23 mouse cellular contexts compared by ENCODE assay signal in genomic region chr10:25305146-25305545, GRCm38 (mm10).
"Had no signal": no experiment of that assay in that cellular context is flagged by ENCODE, and none has a peak within 500 bp of the region (broad histone marks: within the 10 kb centered on the region; RNA-seq: fewer than 3 reads in every experiment).

No protein-coding gene starts in this region.

- H3K4me2 ChIP-seq: heart, embryonic 12.5 days; hindbrain, embryonic 13.5 days; hindbrain, embryonic 15.5 days; kidney, embryonic 15.5 days; limb, embryonic 13.5 days; limb, embryonic 15.5 days; liver, embryonic 12.5 days had no signal

- H3K4me3 ChIP-seq: heart, embryonic 10.5 days; heart, embryonic 12.5 days; hindbrain, embryonic 13.5 days; hindbrain, embryonic 15.5 days; kidney, embryonic 15.5 days; limb, embryonic 13.5 days; limb, embryonic 15.5 days; liver, embryonic 12.5 days had no signal

- ATAC-seq: forebrain, postnatal 0 days; hindbrain, postnatal 0 days; intestine, embryonic 16.5 days; liver, embryonic 12.5 days had no signal

- H3K9me3 ChIP-seq: heart, embryonic 10.5 days; hindbrain, embryonic 13.5 days; hindbrain, embryonic 15.5 days; kidney, embryonic 15.5 days; limb, embryonic 13.5 days; limb, embryonic 15.5 days; liver, embryonic 12.5 days had no signal

- H3K4me1 ChIP-seq: heart, embryonic 10.5 days; heart, embryonic 12.5 days; hindbrain, embryonic 13.5 days; hindbrain, embryonic 15.5 days; kidney, embryonic 15.5 days; limb, embryonic 15.5 days had no signal

- H3K27ac ChIP-seq: heart, embryonic 10.5 days; hindbrain, embryonic 13.5 days; hindbrain, embryonic 15.5 days; hindbrain, postnatal 0 days; kidney, embryonic 15.5 days; limb, embryonic 13.5 days; limb, embryonic 15.5 days; liver, embryonic 12.5 days had no signal

- H3K9ac ChIP-seq: forebrain, postnatal 0 days; heart, embryonic 12.5 days; hindbrain, embryonic 13.5 days; hindbrain, embryonic 15.5 days; kidney, embryonic 15.5 days; limb, embryonic 13.5 days; limb, embryonic 15.5 days; liver, embryonic 12.5 days had no signal

- H3K36me3 ChIP-seq: heart, embryonic 10.5 days; heart, embryonic 12.5 days; hindbrain, embryonic 13.5 days; hindbrain, embryonic 15.5 days; kidney, embryonic 15.5 days; limb, embryonic 13.5 days; limb, embryonic 15.5 days; liver, embryonic 12.5 days had no signal

- H3K27me3 ChIP-seq: heart, embryonic 12.5 days; hindbrain, embryonic 13.5 days; hindbrain, embryonic 15.5 days; kidney, embryonic 15.5 days; limb, embryonic 13.5 days; limb, embryonic 15.5 days; liver, embryonic 12.5 days had no signal

- DNase-seq: forebrain, postnatal 0 days; gastrocnemius, postnatal 14 days; gastrocnemius, postnatal 36 days; heart, adult 18-20 months; heart, postnatal 10 days; heart, postnatal 36 days; kidney, adult 2 months; kidney, adult 9 months; kidney, postnatal 14 days; kidney, postnatal 36 days; layer of hippocampus, adult 9-11 months; layer of hippocampus, postnatal 36 days; left cerebral cortex, postnatal 4 days had no signal
